Mouse (Mus musculus) heart, adult 2 months (tissue): ENCODE measurements around the gene Sim1.

Experiments
- CTCF ChIP-seq: fragments of 200-600 bp; IDR thresholded peaks from 2 replicates; pipeline ENCODE4 v1.8.1; 2022; ENCODE audit warnings: antibody characterized with exemption, mild to moderate bottlenecking, moderate library complexity
- POLR2A ChIP-seq: fragments of 200-500 bp; IDR thresholded peaks from 2 replicates; pipeline ENCODE4 v1.6.1; 2011; ENCODE audit warnings: mild to moderate bottlenecking, low read depth, low read length, control low read depth; ENCODE audit not compliant: insufficient read depth

DNA sequence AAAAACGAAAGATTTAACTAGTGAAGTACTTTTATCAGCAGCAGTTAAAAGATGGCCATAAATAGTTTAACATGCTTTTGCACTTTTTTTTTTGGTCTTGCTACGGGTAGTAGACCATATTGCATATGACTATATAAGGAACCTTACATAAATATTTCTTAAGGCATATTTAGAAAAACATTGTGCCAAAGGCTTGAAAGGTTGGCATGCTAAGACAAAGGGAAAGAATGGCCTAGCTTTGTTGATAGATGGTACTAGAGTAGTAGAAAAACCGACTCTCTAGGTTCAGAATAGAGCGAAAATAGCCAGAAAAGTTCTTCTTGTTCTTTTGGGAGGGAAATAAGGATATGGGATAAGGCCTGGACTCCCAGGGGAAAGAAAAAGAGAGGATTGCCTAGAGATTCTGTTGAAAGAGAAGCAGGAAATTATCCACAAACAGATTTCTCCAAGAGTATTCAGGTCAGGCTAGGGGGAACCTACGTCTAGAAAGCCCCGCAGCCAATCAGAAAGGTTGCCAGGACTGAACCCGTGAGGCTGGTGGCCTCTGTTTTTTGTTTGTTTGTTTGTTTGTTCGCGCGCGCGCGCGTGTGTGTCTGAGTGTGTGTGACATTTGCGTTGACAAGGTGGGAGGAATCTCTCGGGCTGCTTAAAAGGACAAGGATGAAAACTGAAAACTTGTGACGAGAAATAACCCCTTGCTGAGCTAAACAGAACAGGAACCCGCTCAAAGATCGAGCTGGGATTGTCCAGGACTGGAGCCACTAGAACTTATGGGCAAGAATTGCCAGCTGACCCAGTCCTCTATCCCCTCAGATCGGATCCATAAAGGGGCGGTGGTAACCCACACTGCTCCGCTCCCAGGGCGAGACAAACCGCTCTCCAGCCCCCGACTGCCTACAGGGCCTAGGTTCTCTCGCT, 9.6 kb downstream of the Sim1 start:
- TF ChIP-seq POLR2A (no peak), CTCF (no peak)
